Comparison of ENCODE assay signal across 15 mouse cellular contexts in the genomic region with DNA sequence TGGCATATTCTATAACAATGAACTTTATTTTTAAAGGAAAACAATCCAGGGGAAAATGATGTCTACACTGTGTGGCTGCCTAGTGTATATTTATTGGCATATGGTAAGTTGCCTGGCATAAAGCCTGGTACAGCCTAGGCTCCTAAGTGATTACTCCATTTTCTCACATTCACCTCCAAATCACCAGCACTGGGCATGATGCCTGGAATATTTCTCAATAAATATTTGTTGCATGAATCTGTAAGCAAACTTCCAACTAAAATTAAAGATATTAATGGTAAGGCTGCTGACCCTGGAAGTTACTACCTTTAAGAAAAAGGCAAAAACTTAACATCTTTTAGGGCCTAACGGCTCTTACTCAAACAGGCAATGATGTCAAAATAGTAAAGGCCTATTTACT.
DNase-seq lines count a peak whose midpoint lies in the region; ATAC-seq lines count a peak whose summit lies in the region.
"Had no signal": no experiment of that assay in that cellular context is flagged by ENCODE, and none has a peak within 500 bp of the region (broad histone marks: within the 10 kb centered on the region; RNA-seq: fewer than 3 reads in every experiment).

No protein-coding gene starts in this region.

- ATAC-seq in monocyte, adult 5-6 weeks (replicated peaks; ENCODE audit: insufficient number of reproducible peaks, low FRiP score, low TSS enrichment, poor library complexity, severe bottlenecking) = no peak
- ATAC-seq: liver, postnatal 0 days; midbrain, embryonic 15.5 days had no signal

- DNase-seq in cerebellum, adult 9-10 months = peak; percentile 13
- DNase-seq in cerebellum, adult 9-11 months = no peak
- DNase-seq in layer of hippocampus, adult 11-12 months (ENCODE audit: low spot score) = peak; percentile 11
- no peak for DNase-seq in layer of hippocampus, adult 9-10 months (ENCODE audit: low spot score)
- peak; percentile 96 for DNase-seq in 3T3-L1 (ENCODE audit: low read depth, low spot score)
- DNase-seq in adrenal gland, postnatal 36 days = peak; percentile 21 to 37
- no peak for DNase-seq in embryo, embryonic 9.5 days (ENCODE audit: extremely low spot score)
- DNase-seq: cerebellum, adult 11 months; kidney, adult 8-10 months; kidney, postnatal 36 days; liver; liver, postnatal 0 days; thymus, adult 2 months had no signal

Comparison
In these comparisons a context has a peak if more than half of its experiments do, and no peak if none do; other contexts are left out.
1. DNase-seq: peak in cerebellum, adult 9-10 months (single experiment), layer of hippocampus, adult 11-12 months (single experiment), 3T3-L1 (single experiment) and adrenal gland, postnatal 36 days (2 of 2); none in cerebellum, adult 9-11 months (single experiment), layer of hippocampus, adult 9-10 months (single experiment) and embryo, embryonic 9.5 days (single experiment).